Mouse (Mus musculus): ENCODE data around the gene Rnf216. TPM values are rescaled to one million over a fixed set of nuclear protein-coding genes. Genes with fewer than 3 reads are reported as not detected.

Rnf216 gene
- total and polyA plus RNA-seq, 3 experiments = 15.5 to 30.7 (median 18.2) TPM

DNA sequence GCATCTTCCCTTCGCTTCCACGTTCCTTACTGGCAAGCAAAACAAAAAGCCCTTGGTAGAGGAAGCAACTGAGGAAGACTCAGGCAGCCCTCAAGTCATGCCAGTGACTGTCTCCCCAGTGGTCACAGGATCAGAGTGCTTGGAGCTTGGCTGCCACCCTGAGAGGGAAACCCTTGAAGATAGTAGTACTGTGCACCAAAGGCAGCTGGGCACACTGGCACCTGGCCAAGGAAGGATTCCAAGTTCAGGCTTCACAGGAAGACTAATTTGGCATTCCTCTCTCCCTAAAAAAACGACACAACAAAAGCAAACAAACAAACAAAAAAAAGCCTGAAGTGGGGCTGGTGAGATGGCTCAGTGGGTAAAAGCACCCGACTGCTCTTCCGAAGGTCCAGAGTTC is 124.3 kb downstream of the Rnf216 start:
- H3K9me3 ChIP-seq (replicated peaks; ENCODE audit: low read length) = no peaks in the 10 kb centered on the region
- no peak overlapping the region for H3K4me2 ChIP-seq (ENCODE audit: insufficient read depth, low read depth, poor library complexity, severe bottlenecking)
- no peaks in the 10 kb centered on the region for H3K27me3 ChIP-seq (replicated peaks)
- no peak overlapping the region for H3K9ac ChIP-seq (ENCODE audit: insufficient read depth, low read depth)
- H3K27ac ChIP-seq (ENCODE audit: insufficient read depth, low read depth) = no peak overlapping the region
- in situ Hi-C loops (cut with MboI; ENCODE audit: low pct_ligation_motif_present, low pct_unique_long_range_greater_than_20kb, low sequenced_read_pairs) = no loop called here
- no peak overlapping the region for H3K4me3 ChIP-seq (replicated peaks in 1 of 3; ENCODE audit: low read depth in 2 of 3, low read length in 2 of 3, poor library complexity in 1 of 3)
- no peaks in the 10 kb centered on the region for H3K79me2 ChIP-seq (replicated peaks; ENCODE audit: control insufficient read depth, extremely low read depth, insufficient read depth, poor library complexity, severe bottlenecking)
- peaks cover 23 to 37% of the 10 kb centered on the region in 2 experiments for H3K36me3 ChIP-seq (replicated peaks in 1 of 2; ENCODE audit: control insufficient read depth in 1 of 2, insufficient read depth in 1 of 2, low read length in 1 of 2)
- TF ChIP-seq POLR2A (IDR thresholded peaks at IDR 0.05; ENCODE audit: low read depth, low read length) = no peak
- TF ChIP-seq JUN (IDR thresholded peaks at IDR 0.05; ENCODE audit: insufficient read depth, low read depth, low read length) = no peak
- no peak for TF ChIP-seq IRF4 (IDR thresholded peaks at IDR 0.05; ENCODE audit: low read depth, low read length)
- no peak for TF ChIP-seq BHLHE40 (IDR thresholded peaks at IDR 0.05; ENCODE audit: low read depth, low read length)
- TF ChIP-seq ETS1 (conservative IDR thresholded peaks at IDR 0.05; ENCODE audit: low read depth, low read length) = no peak
- no peak for TF ChIP-seq MYC (IDR thresholded peaks at IDR 0.05; ENCODE audit: low read depth, low read length)
- no peak for TF ChIP-seq MXI1 (IDR thresholded peaks at IDR 0.05; ENCODE audit: low read depth, low read length)
- TF ChIP-seq ZKSCAN1 (IDR thresholded peaks at IDR 0.05; ENCODE audit: borderline replicate concordance, low read depth, low read length) = no peak
- TF ChIP-seq CHD2 (IDR thresholded peaks at IDR 0.05; ENCODE audit: low read length) = no peak
- TF ChIP-seq TCF12 (IDR thresholded peaks at IDR 0.05; ENCODE audit: low read depth, low read length) = no peak
- no peak for TF ChIP-seq RCOR1 (conservative IDR thresholded peaks at IDR 0.05; ENCODE audit: low read depth, low read length)
- no peak for TF ChIP-seq SMC3 (IDR thresholded peaks at IDR 0.05; ENCODE audit: low read depth, low read length)
- no peak for TF ChIP-seq JUND (conservative IDR thresholded peaks at IDR 0.05; ENCODE audit: low read depth, low read length)
- TF ChIP-seq MAX (IDR thresholded peaks at IDR 0.05; ENCODE audit: low read length) = no peak
- no peak for TF ChIP-seq MEF2A (IDR thresholded peaks at IDR 0.05; ENCODE audit: borderline replicate concordance, low read depth, low read length)
- no peak for TF ChIP-seq POLR2AphosphoS2 (IDR thresholded peaks at IDR 0.05; ENCODE audit: low read depth, low read length)
- TF ChIP-seq TBP (conservative IDR thresholded peaks at IDR 0.05; ENCODE audit: low read depth, low read length) = no peak
- no peak for TF ChIP-seq GABPA (IDR thresholded peaks at IDR 0.05; ENCODE audit: insufficient replicate concordance, low read depth, low read length)
- no peak for TF ChIP-seq NRF1 (IDR thresholded peaks at IDR 0.05; ENCODE audit: low read depth, low read length)
- TF ChIP-seq KAT2A (IDR thresholded peaks at IDR 0.05; ENCODE audit: insufficient replicate concordance, low read length) = no peak
- H3K4me1 ChIP-seq (ENCODE audit: control insufficient read depth in 1 of 2, insufficient read depth in 2 of 2) = peaks cover 15 to 27% of the 10 kb centered on the region in 2 experiments
- no peak for DNase-seq (ENCODE audit: extremely low read depth)
- dilution Hi-C loops (cut with MboI; ENCODE audit: extremely low pct_ligation_motif_present, extremely low pct_unique_long_range_greater_than_20kb, low sequenced_read_pairs) = no loop called here

DNA sequence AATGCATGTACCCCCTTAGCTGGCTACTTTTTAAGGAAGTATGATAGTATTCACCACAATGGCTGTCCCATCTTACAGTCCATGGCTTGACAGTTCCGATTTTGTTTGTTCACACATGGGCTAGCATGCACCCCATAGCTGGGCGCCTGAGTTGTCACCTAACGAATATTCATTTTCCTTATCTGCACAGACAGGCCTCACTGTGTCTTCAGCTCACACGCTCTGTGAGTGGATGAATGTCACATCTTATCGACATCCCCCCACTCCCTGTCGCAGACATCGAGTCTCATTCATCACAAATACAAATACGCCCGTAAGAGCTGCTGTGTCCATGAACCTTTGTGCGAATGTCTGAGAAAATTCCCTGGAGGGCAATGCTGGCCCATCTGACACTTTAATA is 128.5 kb downstream of the Rnf216 start:
- no peaks in the 10 kb centered on the region for H3K4me1 ChIP-seq (ENCODE audit: control insufficient read depth in 1 of 2, insufficient read depth in 2 of 2)
- H3K4me2 ChIP-seq (ENCODE audit: insufficient read depth, low read depth, poor library complexity, severe bottlenecking) = no peak overlapping the region
- no peaks in the 10 kb centered on the region for H3K9me3 ChIP-seq (replicated peaks; ENCODE audit: low read length)
- dilution Hi-C loops (cut with MboI; ENCODE audit: extremely low pct_ligation_motif_present, extremely low pct_unique_long_range_greater_than_20kb, low sequenced_read_pairs) = no loop called here
- no peak overlapping the region for H3K4me3 ChIP-seq (replicated peaks in 1 of 3; ENCODE audit: low read depth in 2 of 3, low read length in 2 of 3, poor library complexity in 1 of 3)
- no peak for TF ChIP-seq CTCF (conservative IDR thresholded peaks at IDR 0.05 in 1 of 2, IDR thresholded peaks at IDR 0.05 in 1 of 2; ENCODE audit: low read depth in 2 of 2, low read length in 2 of 2)
- TF ChIP-seq CHD2 (IDR thresholded peaks at IDR 0.05; ENCODE audit: low read length) = no peak
- TF ChIP-seq SIN3A (IDR thresholded peaks at IDR 0.05; ENCODE audit: low read length) = no peak
- no peak for TF ChIP-seq TCF12 (IDR thresholded peaks at IDR 0.05; ENCODE audit: low read depth, low read length)
- no peak for TF ChIP-seq ZNF384 (IDR thresholded peaks at IDR 0.05; ENCODE audit: low read depth, low read length)
- TF ChIP-seq IRF4 (IDR thresholded peaks at IDR 0.05; ENCODE audit: low read depth, low read length) = no peak
- no peak for TF ChIP-seq GABPA (IDR thresholded peaks at IDR 0.05; ENCODE audit: insufficient replicate concordance, low read depth, low read length)
- TF ChIP-seq ZKSCAN1 (IDR thresholded peaks at IDR 0.05; ENCODE audit: borderline replicate concordance, low read depth, low read length) = no peak
- TF ChIP-seq JUN (IDR thresholded peaks at IDR 0.05; ENCODE audit: insufficient read depth, low read depth, low read length) = no peak
- TF ChIP-seq ETS1 (conservative IDR thresholded peaks at IDR 0.05; ENCODE audit: low read depth, low read length) = no peak
- no peaks in the 10 kb centered on the region for H3K36me3 ChIP-seq (replicated peaks in 1 of 2; ENCODE audit: control insufficient read depth in 1 of 2, insufficient read depth in 1 of 2, low read length in 1 of 2)
- no peak overlapping the region for H3K9ac ChIP-seq (ENCODE audit: insufficient read depth, low read depth)
- H3K27ac ChIP-seq (ENCODE audit: insufficient read depth, low read depth) = no peak overlapping the region
- no peaks in the 10 kb centered on the region for H3K27me3 ChIP-seq (replicated peaks)
- in situ Hi-C loops (cut with MboI; ENCODE audit: low pct_ligation_motif_present, low pct_unique_long_range_greater_than_20kb, low sequenced_read_pairs) = no loop called here
- DNase-seq (ENCODE audit: extremely low read depth) = no peak
- H3K79me2 ChIP-seq (replicated peaks; ENCODE audit: control insufficient read depth, extremely low read depth, insufficient read depth, poor library complexity, severe bottlenecking) = no peaks in the 10 kb centered on the region

Measured in CH12.LX (cell line).